Mouse (Mus musculus) induced T-regulatory cell, adult 2 months (primary cell): ENCODE results near the gene Hdac4.

Experiments
- DNase-seq: peaks from one replicate; pipeline ENCODE4 v3.0.0-alpha.2; 2012; ENCODE audit warnings: low read depth

The Hdac4 gene

GRCm38 (mm10) chr1:91967041-91967440, 228.5 kb downstream of the Hdac4 start:
- DNase-seq = no peak

GRCm38 (mm10) chr1:91964486-91965335, 230.8 kb downstream of the Hdac4 start:
- no peak for DNase-seq

DNA sequence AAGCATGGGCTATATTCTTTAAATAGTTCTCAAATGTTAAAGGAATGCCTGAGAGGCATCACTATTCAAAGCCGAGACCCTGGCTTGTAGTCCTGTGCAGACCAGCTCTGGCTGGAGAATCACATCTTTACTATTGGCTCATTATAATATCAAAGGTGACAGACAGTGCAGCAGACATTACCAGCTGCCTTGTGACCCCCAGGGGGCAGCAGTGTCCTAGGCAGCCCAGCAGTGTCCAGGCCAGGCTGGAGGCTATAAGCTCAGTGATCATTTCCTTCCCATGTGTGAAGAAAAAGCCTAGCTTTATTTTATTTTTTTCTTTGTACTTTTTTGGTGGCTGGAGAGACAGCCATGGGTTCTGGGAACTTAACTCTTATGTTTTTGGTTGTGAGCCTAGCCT, 233.2 kb downstream of the Hdac4 start:
- DNase-seq = peak; percentile 74

GRCm38 (mm10) chr1:91961231-91961630, 234.3 kb downstream of the Hdac4 start:
- no peak for DNase-seq

DNA sequence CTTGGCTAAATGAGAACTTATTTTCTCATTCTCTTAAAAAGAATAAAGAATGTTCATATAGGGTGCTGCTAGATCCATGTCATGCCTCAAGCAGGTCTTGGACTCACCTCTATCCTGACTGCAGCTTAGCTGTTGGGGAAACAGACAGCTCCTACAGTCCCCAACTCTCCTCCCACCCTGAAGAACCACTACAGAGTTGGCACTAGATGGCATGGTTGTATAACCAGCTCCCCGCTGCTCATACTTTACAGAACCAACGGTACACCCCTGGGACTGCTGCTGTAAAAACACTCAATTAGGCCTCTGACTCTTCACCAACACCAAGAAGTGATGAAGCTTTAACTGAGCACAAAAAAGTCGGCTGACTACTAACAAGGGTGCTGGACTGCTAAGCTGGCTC, 235.6 kb downstream of the Hdac4 start:
- DNase-seq = no peak

DNA sequence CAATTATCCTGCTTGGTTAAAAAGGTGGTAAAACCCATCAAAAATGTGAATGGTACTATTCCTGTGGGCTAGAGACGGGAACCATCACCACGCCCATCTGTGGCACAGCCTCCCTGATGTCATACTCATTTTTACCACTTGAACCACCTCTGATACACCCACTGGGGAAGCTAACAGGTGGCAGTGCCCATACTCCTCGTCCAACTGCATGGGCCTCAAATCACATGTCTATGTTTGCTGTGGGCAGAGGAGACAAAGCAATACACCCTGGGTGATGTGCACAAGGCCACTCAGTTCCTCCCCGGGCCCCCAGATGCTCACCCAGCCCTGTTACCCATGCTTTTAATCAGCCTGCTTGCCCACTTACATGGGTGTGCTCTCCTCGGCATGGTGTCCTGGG, 236.5 kb downstream of the Hdac4 start:
- DNase-seq = no peak

DNA sequence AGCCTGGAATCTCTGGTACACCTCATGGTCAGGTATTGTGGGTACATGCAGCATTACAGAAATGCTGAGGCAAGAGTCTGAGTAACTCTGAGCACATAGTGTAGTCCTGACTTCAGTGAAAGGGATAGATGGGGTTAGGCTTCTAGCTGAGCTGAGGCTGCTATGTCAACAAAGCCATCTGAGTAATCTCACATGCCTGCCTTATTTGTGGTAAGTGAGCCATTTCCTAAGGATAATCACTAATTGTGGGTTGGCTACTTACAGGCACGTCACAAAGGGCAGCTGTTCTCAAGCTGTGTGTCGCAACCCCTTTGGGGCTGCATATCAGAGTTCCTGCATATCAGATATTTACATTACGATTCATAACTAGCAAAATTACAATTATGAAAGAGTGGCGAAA, 239.3 kb downstream of the Hdac4 start:
- no peak for DNase-seq

- DNase-seq = no peak
Measured at GRCm38 (mm10) chr1:91954954-91955353, 240.5 kb downstream of the Hdac4 start.

- no peak for DNase-seq
Measured at GRCm38 (mm10) chr1:91952912-91953311, 242.6 kb downstream of the Hdac4 start.

- no peak for DNase-seq
Measured at GRCm38 (mm10) chr1:91947441-91947840, 248.1 kb downstream of the Hdac4 start.

- DNase-seq = peak; percentile 48
Measured at GRCm38 (mm10) chr1:91942583-91942982, 252.9 kb downstream of the Hdac4 start.

DNA sequence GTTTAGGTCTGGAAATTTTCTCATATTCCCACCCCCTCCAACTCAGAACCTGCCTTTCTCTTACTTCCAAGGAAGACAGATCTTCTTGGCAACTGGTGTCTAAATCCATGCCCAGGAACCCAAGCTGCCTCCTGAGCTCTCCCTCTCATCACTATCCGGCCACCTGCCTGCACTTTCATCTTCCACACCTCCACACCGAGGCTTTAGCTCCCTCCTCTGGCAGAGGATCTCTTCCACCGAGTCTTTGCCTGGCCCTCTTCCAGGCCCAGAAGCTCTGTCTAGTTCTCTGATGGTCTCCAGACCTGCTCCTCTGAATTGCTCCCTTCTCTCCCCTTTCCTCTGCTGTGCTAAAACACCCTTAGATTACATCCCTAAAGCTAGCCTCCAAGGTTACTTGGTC, 253.5 kb downstream of the Hdac4 start:
- no peak for DNase-seq

- DNase-seq = no peak
Measured at GRCm38 (mm10) chr1:91941094-91941493, 254.4 kb downstream of the Hdac4 start.

DNA sequence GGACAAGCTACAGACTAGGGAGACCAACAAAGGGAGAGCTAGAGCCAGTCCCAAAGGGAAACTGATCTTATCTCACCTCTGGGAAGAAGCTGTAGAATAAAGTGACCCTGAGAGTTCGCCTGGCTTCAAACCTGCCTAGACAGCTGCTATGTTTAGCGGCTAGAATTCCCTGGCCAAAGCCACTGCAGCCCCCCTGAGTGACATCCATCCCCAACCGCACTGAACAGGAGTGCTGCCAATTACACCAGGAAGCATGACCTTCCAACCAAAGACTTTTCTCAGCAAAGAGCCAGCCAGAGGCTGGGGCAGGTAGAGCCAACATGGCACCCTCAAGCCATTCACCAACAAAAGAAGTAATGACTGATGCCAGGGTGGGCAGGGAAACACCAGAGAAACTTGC, 260.3 kb downstream of the Hdac4 start:
- DNase-seq = no peak

DNA sequence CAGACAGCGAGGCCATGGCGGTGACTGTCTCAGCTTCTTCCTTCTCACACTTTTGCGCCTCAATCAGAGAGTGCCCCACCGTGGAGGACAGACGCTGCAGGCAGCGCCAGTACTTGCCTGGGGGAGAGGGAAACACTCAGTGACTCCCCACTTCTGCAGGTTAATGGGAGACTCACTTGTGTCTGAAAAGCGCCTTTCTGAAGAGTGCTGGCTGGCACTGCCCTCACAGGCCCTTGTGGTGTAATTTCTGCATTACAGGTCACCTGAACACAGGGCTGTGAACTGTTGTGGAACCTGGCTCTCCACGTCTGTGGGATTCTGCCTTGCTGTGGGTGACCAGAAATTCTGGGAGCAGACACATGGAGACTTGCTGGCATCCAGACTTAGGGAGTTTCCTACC, 261.8 kb downstream of the Hdac4 start:
- no peak for DNase-seq

DNA sequence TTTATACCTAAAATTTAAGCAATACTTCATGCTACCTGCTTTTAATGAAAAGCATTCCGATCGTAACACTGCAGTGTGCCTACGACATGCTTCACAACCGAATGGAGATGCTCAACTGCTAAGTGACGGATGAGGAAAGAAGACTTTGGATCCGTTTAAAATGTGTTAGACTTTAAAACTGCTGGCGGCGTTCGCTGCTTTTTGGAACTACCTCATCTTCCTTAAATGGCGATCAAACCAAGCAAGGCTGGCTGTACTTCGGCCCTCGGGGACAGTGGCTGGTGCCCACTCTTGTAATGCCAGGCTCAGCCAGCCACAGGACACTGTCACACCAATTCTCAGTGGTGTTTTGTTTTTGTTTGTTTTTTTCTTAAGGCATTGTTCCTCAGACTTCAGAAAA, 263.3 kb downstream of the Hdac4 start:
- no peak for DNase-seq

GRCm38 (mm10) chr1:91931786-91932185, 263.7 kb downstream of the Hdac4 start:
- no peak for DNase-seq

DNA sequence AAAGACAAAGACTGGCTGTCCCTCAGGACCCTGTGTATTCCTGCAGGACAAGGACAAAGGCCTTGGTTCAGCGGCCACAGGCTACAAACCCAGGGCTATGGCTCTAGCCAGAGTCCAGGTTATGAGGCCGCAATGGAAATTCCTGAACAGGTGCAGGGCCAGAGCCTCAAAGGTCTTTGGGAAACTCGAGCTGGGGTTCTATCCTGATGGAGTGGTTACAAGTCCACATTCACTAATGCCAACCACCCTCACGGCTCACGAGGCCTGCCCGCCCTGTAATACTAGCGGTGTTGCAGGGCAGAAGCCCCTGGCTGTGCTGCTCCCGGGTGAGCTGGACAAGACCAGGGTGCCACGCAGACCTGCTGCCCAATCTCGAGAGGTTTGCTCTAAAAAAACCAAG, 264.3 kb downstream of the Hdac4 start:
- no peak for DNase-seq

DNA sequence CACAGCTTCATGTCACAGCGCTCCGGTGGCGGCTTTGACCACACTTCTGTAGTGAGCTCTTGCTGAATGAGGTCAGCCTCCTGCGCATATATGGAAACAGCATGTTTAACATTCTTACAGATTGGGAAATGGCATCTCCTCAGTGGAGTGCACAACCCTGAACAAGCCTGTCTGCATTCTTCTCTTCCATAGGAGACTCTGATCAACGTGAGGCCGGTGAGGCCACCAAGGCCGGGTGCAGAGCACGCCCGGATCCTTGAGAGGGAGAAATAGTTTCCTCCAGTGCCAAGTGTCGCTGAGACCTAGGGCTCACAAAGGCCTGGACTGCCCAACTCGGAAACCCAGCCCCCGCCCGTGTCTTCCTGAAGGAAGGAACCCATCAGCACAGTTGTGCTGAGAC, 266.4 kb downstream of the Hdac4 start:
- no peak for DNase-seq

DNA sequence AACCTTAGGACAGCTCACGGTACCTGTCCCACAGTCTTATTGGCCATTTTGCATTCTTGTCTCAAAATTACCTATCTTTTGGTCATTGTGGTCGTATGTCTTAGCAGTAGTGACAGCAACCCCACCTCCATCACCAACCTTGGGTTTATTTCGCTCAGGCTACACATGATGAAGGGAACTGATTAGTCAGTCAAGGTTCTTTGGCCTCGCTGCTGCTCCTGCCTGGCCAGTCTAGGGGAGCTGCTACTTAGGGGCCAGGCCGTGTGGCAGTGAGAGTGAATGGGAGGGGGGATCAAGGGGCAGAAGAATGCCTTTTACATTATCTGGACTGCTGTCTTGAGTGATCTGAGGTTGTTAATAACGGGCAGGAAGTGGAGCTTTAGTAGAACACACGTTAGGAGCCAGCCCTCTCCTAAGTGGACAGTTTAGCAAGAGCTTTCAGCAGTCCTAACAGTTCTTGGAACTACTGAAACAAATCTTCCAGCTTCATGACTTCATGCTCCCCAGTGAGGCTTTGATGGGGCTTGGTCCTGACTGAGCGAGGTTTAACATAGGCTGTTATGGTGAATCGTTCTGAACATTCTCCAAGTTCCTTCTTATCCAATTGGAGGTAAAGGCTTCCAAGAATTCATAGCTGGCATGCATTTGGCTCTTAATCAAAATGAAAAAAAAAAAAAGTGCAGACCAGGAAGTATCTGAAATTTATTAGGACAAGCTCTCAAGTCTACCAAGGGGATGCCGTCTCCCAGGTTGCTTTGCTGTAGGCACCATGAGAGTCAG, 267.8 kb downstream of the Hdac4 start:
- no peak for DNase-seq

DNA sequence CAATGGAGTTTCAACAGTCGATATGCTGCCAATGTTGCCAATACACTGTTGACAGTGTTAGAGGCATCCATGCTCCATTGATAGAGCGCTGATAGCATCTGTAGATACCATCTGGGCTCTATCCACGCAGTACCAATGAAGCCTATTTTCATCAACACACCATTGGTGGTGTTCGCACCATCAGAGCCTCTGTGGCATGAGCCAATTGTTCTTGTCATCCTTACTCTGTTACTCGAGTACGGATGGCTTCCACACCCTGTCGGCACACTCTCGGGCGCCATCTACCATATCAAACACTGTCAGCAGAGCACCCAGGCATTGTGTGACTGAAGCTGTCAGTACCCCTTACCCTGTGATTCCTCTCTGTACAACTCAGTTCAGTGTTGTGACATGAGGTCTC, 271.9 kb downstream of the Hdac4 start:
- no peak for DNase-seq

DNA sequence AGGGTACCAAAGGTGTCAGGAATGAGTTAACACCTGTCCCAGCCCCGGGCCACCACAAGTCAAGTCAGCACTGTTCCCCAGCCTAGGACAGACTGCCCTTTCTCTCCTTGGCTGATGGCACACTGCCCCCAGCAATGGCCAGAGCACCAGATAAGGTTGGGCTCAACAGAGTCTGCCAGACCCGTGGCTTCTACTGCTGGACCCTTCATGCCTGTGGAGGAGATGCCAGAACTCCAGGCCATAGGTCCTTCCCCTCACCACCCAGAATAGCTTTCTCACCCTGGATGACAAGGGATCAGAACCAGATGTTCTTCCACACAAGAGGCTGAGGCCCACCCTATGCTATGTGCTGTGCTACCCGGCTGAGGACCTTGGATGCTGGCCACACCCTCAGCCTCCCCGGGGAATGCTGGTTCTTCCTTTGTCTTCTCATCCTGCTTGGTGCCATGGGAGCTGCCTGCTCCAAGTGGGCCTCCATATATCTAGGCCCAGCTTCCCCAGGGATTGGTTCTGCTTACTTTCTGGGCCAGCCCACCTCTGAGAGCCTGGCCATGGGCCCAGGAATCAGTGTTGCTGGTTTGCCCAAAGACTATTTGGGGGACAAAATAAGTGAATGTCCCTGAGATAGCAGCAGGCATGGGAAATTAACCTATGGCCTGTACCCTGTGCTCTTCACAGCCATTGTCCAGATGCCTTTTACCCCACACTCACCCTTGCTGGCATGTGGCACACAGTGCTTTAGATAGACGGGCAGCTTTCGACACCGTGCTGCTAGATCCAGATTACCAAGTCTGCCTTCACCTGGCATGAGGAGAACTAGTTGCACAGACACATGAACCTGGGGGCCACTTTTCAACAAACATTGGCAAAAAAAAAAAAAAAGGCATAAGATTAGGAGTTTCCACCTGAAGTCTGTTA, 273.0 kb downstream of the Hdac4 start:
- no peak for DNase-seq
